Mouse (Mus musculus) embryonic fibroblast, embryonic 13.5 days (primary cell): ENCODE results near the gene Wrb.

ENCODE experiments used
- CTCF ChIP-seq: IDR thresholded peaks from 2 replicates; pipeline ENCODE4 v1.5.1; 2011; ENCODE audit warnings: mild to moderate bottlenecking, control low read depth, low read length, moderate library complexity, borderline replicate concordance; ENCODE audit not compliant: insufficient read depth
- POLR2A ChIP-seq: IDR thresholded peaks from 2 replicates; pipeline ENCODE4 v1.6.1; 2011; ENCODE audit warnings: low read depth, mild to moderate bottlenecking, control low read depth, low read length, moderate library complexity

DNA sequence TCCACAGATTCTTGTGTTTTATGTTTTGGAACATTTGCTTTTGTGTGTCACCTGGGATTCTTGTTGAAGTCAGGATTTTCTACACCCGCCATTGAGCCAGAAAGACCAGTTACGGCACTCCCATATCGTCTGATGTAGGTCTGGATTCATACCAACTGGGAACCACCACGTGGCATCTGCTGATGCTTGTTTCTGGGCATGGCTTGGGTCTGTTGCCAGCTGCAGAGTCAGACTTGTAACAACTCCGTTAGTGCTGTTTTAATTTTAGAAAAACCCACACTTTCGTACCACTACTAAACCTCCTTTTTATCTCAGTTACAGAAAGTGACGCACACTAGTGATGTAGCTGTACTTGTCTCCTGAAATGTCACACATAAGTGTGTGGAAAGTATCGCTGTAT, 10.8 kb downstream of the Wrb start:
- no peak for TF ChIP-seq CTCF
- no peak for TF ChIP-seq POLR2A
